In genomic region chr9:106211680-106212593, GRCm38 (mm10) we compare ENCODE assay signal across 8 mouse cellular contexts. TPM values are rescaled to one million over a fixed set of nuclear protein-coding genes. Genes with fewer than 3 reads are reported as not detected.
DNase-seq lines count a peak whose midpoint lies in the region; ATAC-seq lines count a peak whose summit lies in the region.

No protein-coding gene starts in this region.

- peak overlapping the region; percentile 50; the same call in 1 of the 2 replicates for H3K9ac ChIP-seq in embryonic facial prominence, embryonic 12.5 days
- H3K9ac ChIP-seq in liver, embryonic 13.5 days = peak overlapping the region; percentile 53
- H3K9ac ChIP-seq in neural tube, embryonic 11.5 days (ENCODE audit: low read length) = peak overlapping the region; percentile 60
- peak overlapping the region; percentile 69 for H3K9ac ChIP-seq in stomach, embryonic 16.5 days (ENCODE audit: low read length)

- ATAC-seq in embryonic facial prominence, embryonic 12.5 days (ENCODE audit: insufficient number of reproducible peaks, insufficient read depth, low FRiP score, low TSS enrichment) = peak; percentile 64; the same call in 1 of the 2 replicates
- peak; percentile 80 for ATAC-seq in liver, embryonic 13.5 days (ENCODE audit: low read depth)
- ATAC-seq in neural tube, embryonic 11.5 days (ENCODE audit: insufficient read depth, low FRiP score, low TSS enrichment) = peak; percentile 87
- peak; percentile 76 for ATAC-seq in stomach, embryonic 16.5 days (ENCODE audit: insufficient read depth, low FRiP score)

- H3K4me1 ChIP-seq in embryonic facial prominence, embryonic 12.5 days = peaks cover 11% of the 10 kb centered on the region
- peaks cover 16% of the 10 kb centered on the region for H3K4me1 ChIP-seq in liver, embryonic 13.5 days (replicated peaks)
- H3K4me1 ChIP-seq in neural tube, embryonic 11.5 days (ENCODE audit: control insufficient read depth, insufficient read depth, low read length) = peaks cover 9% of the 10 kb centered on the region
- H3K4me1 ChIP-seq in stomach, embryonic 16.5 days (ENCODE audit: control insufficient read depth, insufficient read depth, low read length) = peaks cover 7% of the 10 kb centered on the region; the same call in 1 of the 2 replicates

- no peaks in the 10 kb centered on the region for H3K27me3 ChIP-seq in embryonic facial prominence, embryonic 12.5 days
- no peaks in the 10 kb centered on the region for H3K27me3 ChIP-seq in liver, embryonic 13.5 days
- no peaks in the 10 kb centered on the region for H3K27me3 ChIP-seq in neural tube, embryonic 11.5 days (ENCODE audit: control insufficient read depth, insufficient read depth, low read length)
- H3K27me3 ChIP-seq in stomach, embryonic 16.5 days (ENCODE audit: control insufficient read depth, insufficient read depth, low read length) = no peaks in the 10 kb centered on the region

- no peaks in the 10 kb centered on the region for H3K9me3 ChIP-seq in embryonic facial prominence, embryonic 12.5 days
- no peaks in the 10 kb centered on the region for H3K9me3 ChIP-seq in liver, embryonic 13.5 days (replicated peaks)
- H3K9me3 ChIP-seq in neural tube, embryonic 11.5 days (ENCODE audit: control insufficient read depth, low read length) = no peaks in the 10 kb centered on the region
- H3K9me3 ChIP-seq in stomach, embryonic 16.5 days (replicated peaks; ENCODE audit: control insufficient read depth, low read length) = no peaks in the 10 kb centered on the region

- peak; percentile 77 for DNase-seq in 416B (ENCODE audit: low read depth)
- peak; percentile 86 to 90 for DNase-seq in adrenal gland, postnatal 36 days
- DNase-seq in heart, adult 9 months (ENCODE audit: low spot score in 2 of 2) = peak; percentile 74 to 82
- DNase-seq in kidney, adult 9 months = peak; percentile 89
- peak; percentile 65 for DNase-seq in liver, embryonic 13.5 days
- peak; percentile 94 for DNase-seq in neural tube, embryonic 11.5 days (ENCODE audit: low spot score)

- H3K36me3 ChIP-seq in embryonic facial prominence, embryonic 12.5 days = peaks cover 32% of the 10 kb centered on the region
- peaks cover 36% of the 10 kb centered on the region for H3K36me3 ChIP-seq in liver, embryonic 13.5 days
- peaks cover 3% of the 10 kb centered on the region; the same call in 1 of the 2 replicates for H3K36me3 ChIP-seq in neural tube, embryonic 11.5 days (ENCODE audit: control insufficient read depth, insufficient read depth, low read length)
- peaks cover 10% of the 10 kb centered on the region; the same call in 1 of the 2 replicates for H3K36me3 ChIP-seq in stomach, embryonic 16.5 days (ENCODE audit: control insufficient read depth, insufficient read depth, low read length)

- peak overlapping the region; percentile 48 for H3K4me2 ChIP-seq in embryonic facial prominence, embryonic 12.5 days (replicated peaks)
- H3K4me2 ChIP-seq in liver, embryonic 13.5 days = peak overlapping the region; percentile 62
- H3K4me2 ChIP-seq in neural tube, embryonic 11.5 days (ENCODE audit: low read depth) = peak overlapping the region; percentile 46
- peak overlapping the region; percentile 51 for H3K4me2 ChIP-seq in stomach, embryonic 16.5 days (ENCODE audit: low read depth, low read length)

- H3K27ac ChIP-seq in embryonic facial prominence, embryonic 12.5 days = peak overlapping the region; percentile 52; the same call in 1 of the 2 replicates
- H3K27ac ChIP-seq in liver, embryonic 13.5 days = no peak overlapping the region
- H3K27ac ChIP-seq in neural tube, embryonic 11.5 days (ENCODE audit: low read depth, low read length) = 0 out of 2 replicates have a peak overlapping the region, but pooled peaks have one; percentile 27
- peak overlapping the region; percentile 66 for H3K27ac ChIP-seq in stomach, embryonic 16.5 days (ENCODE audit: low read length)

- WGBS in embryonic facial prominence, embryonic 12.5 days = 20% methylated on average over 37 of the region's 37 CpGs
- WGBS in liver, embryonic 13.5 days (ENCODE audit: insufficient replicate concordance) = 36% methylated on average over 37 of the region's 37 CpGs
- 17% methylated on average over 37 of the region's 37 CpGs for WGBS in neural tube, embryonic 11.5 days
- WGBS in stomach, embryonic 16.5 days = 21% methylated on average over 37 of the region's 37 CpGs

- H3K4me3 ChIP-seq in embryonic facial prominence, embryonic 12.5 days = peak overlapping the region; percentile 27
- peak overlapping the region; percentile 39 for H3K4me3 ChIP-seq in liver, embryonic 13.5 days (replicated peaks)
- H3K4me3 ChIP-seq in neural tube, embryonic 11.5 days (ENCODE audit: low read depth, low read length) = peak overlapping the region; percentile 20
- peak overlapping the region; percentile 30 for H3K4me3 ChIP-seq in stomach, embryonic 16.5 days (replicated peaks; ENCODE audit: low read length)

RNA-seq across cellular contexts. Expression of gene Twf2, which starts 9.0 kb away (rescaled TPM):
- total RNA-seq in adrenal gland, postnatal 36 days (2021) = 100 to 1,000 TPM in 1 of 2 experiments, 10 to 100 TPM in 1; 64.8 to 117 TPM
- polyA plus RNA-seq in embryonic facial prominence, embryonic 12.5 days (2016; fragmentation: Nextera tagmentation; extraction: Ambion mirVana) = 66.7 and 70.6 TPM in 2 replicates
- 25.6 and 26.3 TPM in 2 replicates for polyA plus RNA-seq in liver, embryonic 13.5 days (2015; fragmentation: Nextera tagmentation; extraction: Ambion mirVana)
- 62.1 and 63.9 TPM in 2 replicates for polyA plus RNA-seq in neural tube, embryonic 11.5 days (2014; fragmentation: Nextera tagmentation; extraction: Ambion mirVana)
- 54.9 and 57.8 TPM in 2 replicates for polyA plus RNA-seq in stomach, embryonic 16.5 days (2015; fragmentation: Nextera tagmentation; extraction: Ambion mirVana)

RNA-seq across cellular contexts. Expression of gene Tlr9, which starts 10.5 kb away (rescaled TPM):
- total RNA-seq in adrenal gland, postnatal 36 days (2021) = under 1 TPM; 0.89 TPM
- polyA plus RNA-seq in embryonic facial prominence, embryonic 12.5 days (2016; fragmentation: Nextera tagmentation; extraction: Ambion mirVana) = not detected in 2 replicates
- polyA plus RNA-seq in liver, embryonic 13.5 days (2015; fragmentation: Nextera tagmentation; extraction: Ambion mirVana) = 0.07 TPM in 1 of 2 replicates, not detected in the other
- 0.07 TPM in 1 of 2 replicates, not detected in the other for polyA plus RNA-seq in neural tube, embryonic 11.5 days (2014; fragmentation: Nextera tagmentation; extraction: Ambion mirVana)
- 0.09 TPM in 2 replicates for polyA plus RNA-seq in stomach, embryonic 16.5 days (2015; fragmentation: Nextera tagmentation; extraction: Ambion mirVana)

RNA-seq across cellular contexts. Expression of gene Ppm1m, which starts 12.4 kb away (rescaled TPM):
- total RNA-seq in adrenal gland, postnatal 36 days (2021) = 100 to 1,000 TPM in 1 of 2 experiments, 10 to 100 TPM in 1; 90.8 to 117 TPM
- 55.2 and 57.2 TPM in 2 replicates for polyA plus RNA-seq in embryonic facial prominence, embryonic 12.5 days (2016; fragmentation: Nextera tagmentation; extraction: Ambion mirVana)
- 10.0 and 12.1 TPM in 2 replicates for polyA plus RNA-seq in liver, embryonic 13.5 days (2015; fragmentation: Nextera tagmentation; extraction: Ambion mirVana)
- polyA plus RNA-seq in neural tube, embryonic 11.5 days (2014; fragmentation: Nextera tagmentation; extraction: Ambion mirVana) = 30.3 and 33.4 TPM in 2 replicates
- polyA plus RNA-seq in stomach, embryonic 16.5 days (2015; fragmentation: Nextera tagmentation; extraction: Ambion mirVana) = 35.1 and 36.0 TPM in 2 replicates

RNA-seq across cellular contexts. Expression of gene Alas1, which starts 36.5 kb away (rescaled TPM):
- total RNA-seq in adrenal gland, postnatal 36 days (2021) = 1,000 to 10,000 TPM; 1,599 to 3,152 TPM
- 97.8 and 107 TPM in 2 replicates for polyA plus RNA-seq in embryonic facial prominence, embryonic 12.5 days (2016; fragmentation: Nextera tagmentation; extraction: Ambion mirVana)
- polyA plus RNA-seq in liver, embryonic 13.5 days (2015; fragmentation: Nextera tagmentation; extraction: Ambion mirVana) = 37.7 and 43.7 TPM in 2 replicates
- polyA plus RNA-seq in neural tube, embryonic 11.5 days (2014; fragmentation: Nextera tagmentation; extraction: Ambion mirVana) = 89.5 and 89.8 TPM in 2 replicates
- 131 and 135 TPM in 2 replicates for polyA plus RNA-seq in stomach, embryonic 16.5 days (2015; fragmentation: Nextera tagmentation; extraction: Ambion mirVana)

RNA-seq across cellular contexts. Expression of gene Wdr82, which starts 41.2 kb away (rescaled TPM):
- total RNA-seq in adrenal gland, postnatal 36 days (2021) = 10 to 100 TPM; 74.4 to 81.3 TPM
- 30.8 and 32.6 TPM in 2 replicates for polyA plus RNA-seq in embryonic facial prominence, embryonic 12.5 days (2016; fragmentation: Nextera tagmentation; extraction: Ambion mirVana)
- 7.8 and 7.9 TPM in 2 replicates for polyA plus RNA-seq in liver, embryonic 13.5 days (2015; fragmentation: Nextera tagmentation; extraction: Ambion mirVana)
- 25.2 and 26.2 TPM in 2 replicates for polyA plus RNA-seq in neural tube, embryonic 11.5 days (2014; fragmentation: Nextera tagmentation; extraction: Ambion mirVana)
- polyA plus RNA-seq in stomach, embryonic 16.5 days (2015; fragmentation: Nextera tagmentation; extraction: Ambion mirVana) = 16.1 TPM in 2 replicates
